Mouse (Mus musculus): ENCODE results near the gene Dusp1. TPM values are rescaled to one million over a fixed set of nuclear protein-coding genes. Genes with fewer than 3 reads are reported as not detected.

Gene Dusp1
- polyA plus RNA-seq, 1 experiment from 2014 or later, result 31.5 TPM

- DNase-seq (ENCODE audit: low spot score) (peak; percentile 51), ATAC-seq (replicated peaks; ENCODE audit: low FRiP score, low read depth) (no peak; the same call in 1 of the 2 replicates)
- Histone ChIP-seq H3K9me3 (replicated peaks; ENCODE audit: low read length) (no peaks in the 10 kb centered on the region), H3K4me2 (ENCODE audit: low read length) (no peak overlapping the region), H3K36me3 (ENCODE audit: insufficient read depth, low read length) (no peaks in the 10 kb centered on the region), H3K27ac (peak overlapping the region; percentile 60; the same call in 1 of the 2 replicates), H3K27me3 (ENCODE audit: insufficient read depth, low read length) (no peaks in the 10 kb centered on the region), H3K4me3 (replicated peaks; ENCODE audit: low read depth, low read length) (no peak overlapping the region), H3K9ac (ENCODE audit: low read depth, low read length) (no peak overlapping the region), H3K4me1 (replicated peaks; ENCODE audit: insufficient read depth, low read length) (peaks cover 5% of the 10 kb centered on the region; the same call in 1 of the 2 replicates)
- no peak for TF ChIP-seq CTCF (IDR thresholded peaks at IDR 0.05; ENCODE audit: low read depth)
- 48% methylated on average over 5 of the region's 5 CpGs for WGBS
These were observed 64.5 kb downstream of the Dusp1 start for GRCm38 (mm10) chr17:26497416-26497923.

- no peaks in the 10 kb centered on the region for H3K9me3 ChIP-seq (replicated peaks; ENCODE audit: low read length)
- no peak overlapping the region for H3K9ac ChIP-seq (ENCODE audit: low read depth, low read length)
- H3K27ac ChIP-seq, result no peak overlapping the region
- no peaks in the 10 kb centered on the region for H3K27me3 ChIP-seq (ENCODE audit: insufficient read depth, low read length)
- no peak overlapping the region for H3K4me3 ChIP-seq (replicated peaks; ENCODE audit: low read depth, low read length)
- H3K4me2 ChIP-seq (ENCODE audit: low read length), result no peak overlapping the region
- ATAC-seq (replicated peaks; ENCODE audit: low FRiP score, low read depth) (no peak), DNase-seq (ENCODE audit: low spot score) (no peak)
- no peak for TF ChIP-seq CTCF (IDR thresholded peaks at IDR 0.05; ENCODE audit: low read depth)
- no peaks in the 10 kb centered on the region for H3K4me1 ChIP-seq (replicated peaks; ENCODE audit: insufficient read depth, low read length)
- WGBS, result 84% methylated on average over 4 of the region's 4 CpGs
- no peaks in the 10 kb centered on the region for H3K36me3 ChIP-seq (ENCODE audit: insufficient read depth, low read length)
These were observed 67.1 kb downstream of the Dusp1 start for GRCm38 (mm10) chr17:26494642-26495468.

GRCm38 (mm10) chr17:26492246-26492645 lies 69.7 kb downstream of the Dusp1 start:
- Histone ChIP-seq H3K4me1 (replicated peaks; ENCODE audit: insufficient read depth, low read length) (no peaks in the 10 kb centered on the region), H3K4me3 (replicated peaks; ENCODE audit: low read depth, low read length) (no peak overlapping the region), H3K27ac (no peak overlapping the region), H3K27me3 (ENCODE audit: insufficient read depth, low read length) (no peaks in the 10 kb centered on the region), H3K4me2 (ENCODE audit: low read length) (no peak overlapping the region), H3K9me3 (replicated peaks; ENCODE audit: low read length) (no peaks in the 10 kb centered on the region), H3K9ac (ENCODE audit: low read depth, low read length) (no peak overlapping the region), H3K36me3 (ENCODE audit: insufficient read depth, low read length) (no peaks in the 10 kb centered on the region)
- ATAC-seq (replicated peaks; ENCODE audit: low FRiP score, low read depth) (no peak), DNase-seq (ENCODE audit: low spot score) (no peak)
- 93% methylated on average over 3 of the region's 3 CpGs for WGBS
- no peak for TF ChIP-seq CTCF (IDR thresholded peaks at IDR 0.05; ENCODE audit: low read depth)

GRCm38 (mm10) chr17:26490910-26491309 lies 71.0 kb downstream of the Dusp1 start:
- Histone ChIP-seq H3K4me3 (replicated peaks; ENCODE audit: low read depth, low read length) (no peak overlapping the region), H3K4me1 (replicated peaks; ENCODE audit: insufficient read depth, low read length) (no peaks in the 10 kb centered on the region), H3K27me3 (ENCODE audit: insufficient read depth, low read length) (no peaks in the 10 kb centered on the region), H3K36me3 (ENCODE audit: insufficient read depth, low read length) (no peaks in the 10 kb centered on the region), H3K9ac (ENCODE audit: low read depth, low read length) (no peak overlapping the region), H3K9me3 (replicated peaks; ENCODE audit: low read length) (no peaks in the 10 kb centered on the region), H3K4me2 (ENCODE audit: low read length) (no peak overlapping the region), H3K27ac (no peak overlapping the region)
- TF ChIP-seq CTCF (IDR thresholded peaks at IDR 0.05; ENCODE audit: low read depth), result no peak
- DNase-seq (ENCODE audit: low spot score) (no peak), ATAC-seq (replicated peaks; ENCODE audit: low FRiP score, low read depth) (no peak)
- 64% methylated on average over 2 of the region's 2 CpGs for WGBS

GRCm38 (mm10) chr17:26490072-26490471 lies 71.9 kb downstream of the Dusp1 start:
- Histone ChIP-seq H3K9ac (ENCODE audit: low read depth, low read length) (no peak overlapping the region), H3K4me2 (ENCODE audit: low read length) (no peak overlapping the region), H3K36me3 (ENCODE audit: insufficient read depth, low read length) (no peaks in the 10 kb centered on the region), H3K27ac (no peak overlapping the region), H3K27me3 (ENCODE audit: insufficient read depth, low read length) (no peaks in the 10 kb centered on the region), H3K4me1 (replicated peaks; ENCODE audit: insufficient read depth, low read length) (no peaks in the 10 kb centered on the region), H3K9me3 (replicated peaks; ENCODE audit: low read length) (no peaks in the 10 kb centered on the region), H3K4me3 (replicated peaks; ENCODE audit: low read depth, low read length) (no peak overlapping the region)
- ATAC-seq (replicated peaks; ENCODE audit: low FRiP score, low read depth), result no peak
- no peak for DNase-seq (ENCODE audit: low spot score)
- WGBS, result 94% methylated on average over 10 of the region's 10 CpGs
- no peak for TF ChIP-seq CTCF (IDR thresholded peaks at IDR 0.05; ENCODE audit: low read depth)

- DNase-seq (ENCODE audit: low spot score), result no peak
- Histone ChIP-seq H3K9ac (ENCODE audit: low read depth, low read length) (no peak overlapping the region), H3K27me3 (ENCODE audit: insufficient read depth, low read length) (no peaks in the 10 kb centered on the region), H3K4me3 (replicated peaks; ENCODE audit: low read depth, low read length) (no peak overlapping the region), H3K4me2 (ENCODE audit: low read length) (no peak overlapping the region), H3K4me1 (replicated peaks; ENCODE audit: insufficient read depth, low read length) (no peaks in the 10 kb centered on the region), H3K9me3 (replicated peaks; ENCODE audit: low read length) (no peaks in the 10 kb centered on the region), H3K36me3 (ENCODE audit: insufficient read depth, low read length) (no peaks in the 10 kb centered on the region), H3K27ac (no peak overlapping the region)
- no peak for ATAC-seq (replicated peaks; ENCODE audit: low FRiP score, low read depth)
- 70% methylated on average over 8 of the region's 8 CpGs for WGBS
- TF ChIP-seq CTCF (IDR thresholded peaks at IDR 0.05; ENCODE audit: low read depth), result no peak
These were observed 73.1 kb downstream of the Dusp1 start for GRCm38 (mm10) chr17:26488711-26489403.

Data from kidney, postnatal 0 days (tissue).